Mouse (Mus musculus) brain, adult 10 weeks (tissue): ENCODE data around the gene Gm8082. TPM values are rescaled to one million over a fixed set of nuclear protein-coding genes. Genes with fewer than 3 reads are reported as not detected.

Experiments used
- polyA plus RNA-seq: library from polyadenylated mRNA; stranded (reverse); fragments of 350-450 nt; fragmentation: Illumina TruSeq; extraction: RNeasy Lipid Tissue Mini Kit (QIAGEN cat#74804); gene quantifications from one replicate; pipeline ENCODE4 v1.2.3, GENCODE M21; 2015; ENCODE audit warnings: low read depth, low replicate concordance

Gm8082 gene
- not detected for polyA plus RNA-seq

DNA sequence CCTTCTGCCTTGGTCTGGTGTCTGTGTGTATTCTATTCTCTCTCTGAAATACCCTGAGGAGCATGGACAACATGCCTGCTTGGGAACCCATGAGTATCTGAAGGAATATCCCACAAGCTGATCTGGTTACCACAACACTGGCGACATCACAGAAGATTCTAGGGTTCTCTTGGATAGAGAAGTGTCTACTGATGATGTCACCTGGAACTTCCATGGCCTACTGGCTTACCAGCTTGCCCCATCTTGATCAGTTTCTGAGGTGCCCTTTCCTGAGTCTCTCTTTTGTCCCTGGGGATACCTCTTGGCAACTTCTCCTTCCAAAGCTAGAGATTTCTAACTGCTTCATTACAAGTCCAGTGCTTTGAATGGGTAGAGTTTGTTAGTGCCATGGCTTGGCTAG lies at the start of gene Gm8082:
Gene Gm8082 (minus strand): TSS at position 101 of the 400 bp plus-strand sequence.

GRCm38 (mm10) chr14:43015528-43015927 lies 22.1 kb upstream of the Gm8082 start, which contains the start of gene Gm10376:
Gene Gm10376, minus strand, starts transcription at chr14:43015628.

Other genes with a start within 250 kb of the Gm8082 start
- not detected for gene Gm3015, start 224.8 kb downstream of the Gm8082 start, polyA plus RNA-seq
- not detected for gene Gm10377, start 195.6 kb downstream of the Gm8082 start, polyA plus RNA-seq
- gene Gm21977, start 140.1 kb downstream of the Gm8082 start, polyA plus RNA-seq: not detected
- gene Gm10376, start 22.0 kb upstream of the Gm8082 start, polyA plus RNA-seq: not detected
- 0.51 TPM for gene Gm8094, start 83.0 kb upstream of the Gm8082 start, polyA plus RNA-seq
- gene Gm8104, start 107.0 kb upstream of the Gm8082 start, polyA plus RNA-seq: 0.76 TPM
- gene Gm7233, start 186.2 kb upstream of the Gm8082 start, polyA plus RNA-seq: not detected
- gene Gm8122, start 241.7 kb upstream of the Gm8082 start, polyA plus RNA-seq: not detected